Mouse (Mus musculus) liver, adult 2 months (tissue): ENCODE measurements around the gene 1500015O10Rik. TPM values are rescaled to one million over a fixed set of nuclear protein-coding genes. Genes with fewer than 3 reads are reported as not detected.

Experiments used
- DNase-seq: peaks from one replicate; pipeline ENCODE4 v3.0.0-alpha.2; 2011; ENCODE audit warnings: low read depth, low spot score; ENCODE audit errors: extremely low read depth
- H3K27ac ChIP-seq: fragments of 200-500 bp; replicated peaks from 2 replicates; pipeline ENCODE4 v1.5.1; 2012; ENCODE audit warnings: low read depth, mild to moderate bottlenecking, control low read depth, inconsistent platforms, low read length; ENCODE audit not compliant: insufficient read depth
- H3K27me3 ChIP-seq: fragments of 200-500 bp; 2 replicates; pipeline ENCODE4 v1.6.1; 2012; ENCODE audit warnings: mild to moderate bottlenecking, moderate library complexity, low read length, inconsistent platforms; ENCODE audit not compliant: control insufficient read depth, insufficient read depth
- H3K36me3 ChIP-seq: fragments of 200-500 bp; 2 replicates; pipeline ENCODE4 v1.6.1; 2012; ENCODE audit warnings: low read length, inconsistent platforms; ENCODE audit not compliant: control insufficient read depth, insufficient read depth
- H3K4me1 ChIP-seq: fragments of 200-500 bp; 2 replicates; pipeline ENCODE4 v1.6.1; 2011; ENCODE audit warnings: low read length; ENCODE audit not compliant: control insufficient read depth, insufficient read depth
- H3K4me3 ChIP-seq: fragments of 200-500 bp; 2 replicates; pipeline ENCODE4 v1.5.1; 2011; ENCODE audit warnings: low read depth, mild to moderate bottlenecking, control low read depth, low read length, moderate library complexity; ENCODE audit not compliant: insufficient read depth
- H3K79me2 ChIP-seq: fragments of 200-500 bp; 2 replicates; pipeline ENCODE4 v1.6.1; 2012; ENCODE audit warnings: inconsistent platforms, mild to moderate bottlenecking, low read length, moderate library complexity; ENCODE audit not compliant: control insufficient read depth, insufficient read depth
- H3K9ac ChIP-seq: fragments of 200-500 bp; 2 replicates; pipeline ENCODE4 v1.6.1; 2012; ENCODE audit warnings: low read depth, mild to moderate bottlenecking, control low read depth, inconsistent platforms, low read length
- CTCF ChIP-seq: fragments of 200-500 bp; IDR thresholded peaks from 2 replicates; pipeline ENCODE4 v1.5.1; 2011; ENCODE audit warnings: low read depth, low read length, control low read depth
- POLR2A ChIP-seq: fragments of 200-500 bp; IDR thresholded peaks from 2 replicates; pipeline ENCODE4 v1.6.1; 2011; ENCODE audit warnings: low read length, control low read depth; ENCODE audit not compliant: insufficient read depth; ENCODE audit errors: extremely low read depth
- WGBS: fragments of 180-500 bp; shearing (Covaris S2); methylation state at CpG from one replicate; pipeline ENCODE4 v1.1.7; 2018; 5-methylcytosine and 5-hydroxymethylcytosine counted together
- polyA plus RNA-seq: library from polyadenylated mRNA; depleted of rRNA; stranded (reverse); fragments of >200 nt; gene quantifications from 2 replicates; pipeline ENCODE4 v1.2.3, GENCODE M21; 2012; rRNA removed
- total RNA-seq: library from RNA; depleted of rRNA; stranded (reverse); fragments of >200 nt; gene quantifications from 2 replicates; pipeline ENCODE4 v1.2.3, GENCODE M21; 2014; rRNA removed

Gene 1500015O10Rik
- total RNA-seq = 1.1 TPM in 1 of 2 replicates, not detected in the other
- polyA plus RNA-seq = 0.10 TPM in 1 of 2 replicates, not detected in the other

- no peak within 1 kb of the TSS for H3K4me3 ChIP-seq
- no peaks in the 10 kb centered on the region for H3K27me3 ChIP-seq
- H3K9ac ChIP-seq = no peak within 1 kb of the TSS
- no peaks in the 10 kb centered on the region for H3K4me1 ChIP-seq
- 61% methylated on average over 16 of the region's 16 CpGs for WGBS
- TF ChIP-seq POLR2A (no peak), CTCF (no peak)
- no peaks in the 10 kb centered on the region for H3K79me2 ChIP-seq
- no peak within 1 kb of the TSS for H3K27ac ChIP-seq
- H3K36me3 ChIP-seq = no peaks in the 10 kb centered on the region
- DNase-seq = no peak
Measured at GRCm38 (mm10) chr1:43730491-43730924, at the start of gene 1500015O10Rik. Gene 1500015O10Rik (plus strand): TSS chr1:43730602.

- Histone ChIP-seq H3K4me1 (no peaks in the 10 kb centered on the region), H3K9ac (no peak overlapping the region), H3K27me3 (no peaks in the 10 kb centered on the region), H3K4me3 (no peak overlapping the region), H3K27ac (no peak overlapping the region), H3K36me3 (no peaks in the 10 kb centered on the region), H3K79me2 (no peaks in the 10 kb centered on the region)
- WGBS = 88% methylated on average over 13 of the region's 13 CpGs
- TF ChIP-seq CTCF (no peak), POLR2A (no peak)
- DNase-seq = no peak
Measured at GRCm38 (mm10) chr1:43689983-43690382, 40.4 kb upstream of the 1500015O10Rik start.

GRCm38 (mm10) chr1:43690507-43690906, 39.9 kb upstream of the 1500015O10Rik start:
- Histone ChIP-seq H3K4me3 (no peak overlapping the region), H3K27ac (no peak overlapping the region), H3K79me2 (no peaks in the 10 kb centered on the region), H3K9ac (no peak overlapping the region), H3K4me1 (no peaks in the 10 kb centered on the region), H3K27me3 (no peaks in the 10 kb centered on the region), H3K36me3 (no peaks in the 10 kb centered on the region)
- 95% methylated on average over 15 of the region's 15 CpGs for WGBS
- no peak for DNase-seq
- TF ChIP-seq CTCF (no peak), POLR2A (no peak)

GRCm38 (mm10) chr1:43694076-43694475, 36.3 kb upstream of the 1500015O10Rik start:
- H3K4me1 ChIP-seq = no peaks in the 10 kb centered on the region
- no peaks in the 10 kb centered on the region for H3K79me2 ChIP-seq
- no peaks in the 10 kb centered on the region for H3K36me3 ChIP-seq
- no peak overlapping the region for H3K9ac ChIP-seq
- H3K27ac ChIP-seq = no peak overlapping the region
- no peaks in the 10 kb centered on the region for H3K27me3 ChIP-seq
- H3K4me3 ChIP-seq = no peak overlapping the region
- no peak for DNase-seq
- WGBS = 78% methylated on average over 3 of the region's 3 CpGs
- TF ChIP-seq POLR2A = no peak
- no peak for TF ChIP-seq CTCF

GRCm38 (mm10) chr1:43694851-43695545, 35.4 kb upstream of the 1500015O10Rik start:
- Histone ChIP-seq H3K79me2 (no peaks in the 10 kb centered on the region), H3K4me3 (no peak overlapping the region), H3K36me3 (no peaks in the 10 kb centered on the region), H3K27ac (no peak overlapping the region), H3K4me1 (no peaks in the 10 kb centered on the region), H3K27me3 (no peaks in the 10 kb centered on the region), H3K9ac (no peak overlapping the region)
- no peak for TF ChIP-seq CTCF
- TF ChIP-seq POLR2A = no peak
- WGBS = 43% methylated on average over 6 of the region's 6 CpGs
- DNase-seq = peak; percentile 5

GRCm38 (mm10) chr1:43698577-43699000, 31.8 kb upstream of the 1500015O10Rik start:
- DNase-seq = no peak
- no peak overlapping the region for H3K9ac ChIP-seq
- no peaks in the 10 kb centered on the region for H3K27me3 ChIP-seq
- H3K27ac ChIP-seq = no peak overlapping the region
- TF ChIP-seq CTCF (no peak), POLR2A (no peak)
- H3K4me1 ChIP-seq = no peaks in the 10 kb centered on the region
- no peak overlapping the region for H3K4me3 ChIP-seq
- H3K36me3 ChIP-seq = no peaks in the 10 kb centered on the region
- 55% methylated on average over 4 of the region's 4 CpGs for WGBS
- H3K79me2 ChIP-seq = no peaks in the 10 kb centered on the region
